Mouse (Mus musculus): ENCODE measurements around the gene Olfr705. TPM values are rescaled to one million over a fixed set of nuclear protein-coding genes. Genes with fewer than 3 reads are reported as not detected.
"Not testable (repeated sequence)": the region's sequence is repeated elsewhere in the genome, so short reads cannot be mapped to it uniquely, and the experiment has no call there.

Gene Olfr705
- not detected in 2 replicates for polyA plus RNA-seq (2016; fragmentation: Nextera tagmentation; extraction: Ambion mirVana)

- no peak within 1 kb of the TSS for H3K4me3 ChIP-seq
- DNase-seq (ENCODE audit: low spot score) = no peak
- no peak within 1 kb of the TSS for H3K27ac ChIP-seq
- H3K27me3 ChIP-seq (ENCODE audit: insufficient read depth, poor library complexity, severe bottlenecking) = no peaks in the 10 kb centered on the region
- H3K36me3 ChIP-seq = no peaks in the 10 kb centered on the region
- 75% methylated on average over 3 of the region's 3 CpGs for WGBS
- no peaks in the 10 kb centered on the region for H3K4me1 ChIP-seq
- no peaks in the 10 kb centered on the region for H3K9me3 ChIP-seq
Measured at GRCm38 (mm10) chr7:106876791-106877190, at the start of gene Olfr705. Gene Olfr705, minus strand, starts transcription at chr7:106876891.

GRCm38 (mm10) chr7:106920961-106921360 lies 44.3 kb upstream of the Olfr705 start:
- not testable (repeated sequence) for DNase-seq (ENCODE audit: low spot score); H3K36me3 ChIP-seq; H3K27ac ChIP-seq; H3K4me1 ChIP-seq; H3K9me3 ChIP-seq; H3K27me3 ChIP-seq (ENCODE audit: insufficient read depth, poor library complexity, severe bottlenecking); H3K4me3 ChIP-seq
- WGBS = 79% methylated on average over 7 of the region's 7 CpGs

- WGBS = 56% methylated on average over 2 of the region's 2 CpGs
- Histone ChIP-seq H3K27ac (no peak within 1 kb of the TSS), H3K4me1 (no peaks in the 10 kb centered on the region), H3K27me3 (ENCODE audit: insufficient read depth, poor library complexity, severe bottlenecking) (no peaks in the 10 kb centered on the region), H3K4me3 (no peak within 1 kb of the TSS), H3K9me3 (no peaks in the 10 kb centered on the region), H3K36me3 (no peaks in the 10 kb centered on the region)
- no peak for DNase-seq (ENCODE audit: low spot score)
Measured at GRCm38 (mm10) chr7:106907676-106908075, 31.0 kb upstream of the Olfr705 start, which contains the start of gene Olfr1532-ps1. Gene Olfr1532-ps1, plus strand, starts transcription at chr7:106908001.

- not testable (repeated sequence) for H3K27me3 ChIP-seq (ENCODE audit: insufficient read depth, poor library complexity, severe bottlenecking); H3K36me3 ChIP-seq; H3K4me1 ChIP-seq; H3K9me3 ChIP-seq; H3K4me3 ChIP-seq; H3K27ac ChIP-seq; DNase-seq (ENCODE audit: low spot score)
- 83% methylated on average over 3 of the region's 3 CpGs for WGBS
Measured at GRCm38 (mm10) chr7:106901141-106901540, 24.4 kb upstream of the Olfr705 start, which contains the start of gene Olfr707. Gene Olfr707, minus strand, starts transcription at chr7:106901241.

- Histone ChIP-seq H3K9me3 (0 out of 2 replicates have a peak, but pooled peaks cover 3% of the 10 kb centered on the region), H3K4me3 (no peak within 1 kb of the TSS), H3K36me3 (no peaks in the 10 kb centered on the region), H3K4me1 (no peaks in the 10 kb centered on the region), H3K27ac (no peak within 1 kb of the TSS), H3K27me3 (ENCODE audit: insufficient read depth, poor library complexity, severe bottlenecking) (no peaks in the 10 kb centered on the region)
- WGBS = 81% methylated on average over 2 of the region's 2 CpGs
- DNase-seq (ENCODE audit: low spot score) = no peak
Measured at GRCm38 (mm10) chr7:106888062-106888461, 11.4 kb upstream of the Olfr705 start, which contains the start of gene Olfr706. Gene Olfr706, minus strand, starts transcription at chr7:106888162.

GRCm38 (mm10) chr7:106862885-106863284 lies 13.8 kb downstream of the Olfr705 start, which contains the start of gene Olfr704:
Gene Olfr704, plus strand, starts transcription at chr7:106863185.
- Histone ChIP-seq H3K4me1 (no peaks in the 10 kb centered on the region), H3K4me3 (no peak within 1 kb of the TSS), H3K27me3 (ENCODE audit: insufficient read depth, poor library complexity, severe bottlenecking) (no peaks in the 10 kb centered on the region), H3K9me3 (no peaks in the 10 kb centered on the region), H3K27ac (no peak within 1 kb of the TSS), H3K36me3 (no peaks in the 10 kb centered on the region)
- DNase-seq (ENCODE audit: low spot score) = no peak

- no peaks in the 10 kb centered on the region for H3K4me1 ChIP-seq
- H3K27me3 ChIP-seq (ENCODE audit: insufficient read depth, poor library complexity, severe bottlenecking) = no peaks in the 10 kb centered on the region
- H3K36me3 ChIP-seq = no peaks in the 10 kb centered on the region
- H3K4me3 ChIP-seq = no peak within 1 kb of the TSS
- H3K9me3 ChIP-seq = no peaks in the 10 kb centered on the region
- DNase-seq (ENCODE audit: low spot score) = no peak
- no peak within 1 kb of the TSS for H3K27ac ChIP-seq
- 72% methylated on average over 2 of the region's 2 CpGs for WGBS
Measured at GRCm38 (mm10) chr7:106843060-106843459, 33.6 kb downstream of the Olfr705 start, which contains the start of gene Olfr703. Gene Olfr703, plus strand, starts transcription at chr7:106843360.

GRCm38 (mm10) chr7:106833793-106834192 lies 42.9 kb downstream of the Olfr705 start, which contains the start of gene Olfr702:
Gene Olfr702, minus strand, starts transcription at chr7:106833893.
- Histone ChIP-seq H3K4me3 (no peak within 1 kb of the TSS), H3K4me1 (no peaks in the 10 kb centered on the region), H3K27ac (no peak within 1 kb of the TSS), H3K36me3 (no peaks in the 10 kb centered on the region), H3K27me3 (ENCODE audit: insufficient read depth, poor library complexity, severe bottlenecking) (no peaks in the 10 kb centered on the region), H3K9me3 (no peaks in the 10 kb centered on the region)
- DNase-seq (ENCODE audit: low spot score) = no peak

Other genes starting within 250 kb of the Olfr705 start
- not detected in 2 replicates for gene Olfr693, start 196.3 kb downstream of the Olfr705 start, polyA plus RNA-seq (2016; fragmentation: Nextera tagmentation; extraction: Ambion mirVana)
- gene Olfr694, start 185.1 kb downstream of the Olfr705 start, polyA plus RNA-seq (2016; fragmentation: Nextera tagmentation; extraction: Ambion mirVana) = not detected in 2 replicates
- not detected in 2 replicates for gene Olfr695, start 160.5 kb downstream of the Olfr705 start, polyA plus RNA-seq (2016; fragmentation: Nextera tagmentation; extraction: Ambion mirVana)
- not detected in 2 replicates for gene Olfr697, start 134.4 kb downstream of the Olfr705 start, polyA plus RNA-seq (2016; fragmentation: Nextera tagmentation; extraction: Ambion mirVana)
- gene Olfr698, start 121.5 kb downstream of the Olfr705 start, polyA plus RNA-seq (2016; fragmentation: Nextera tagmentation; extraction: Ambion mirVana) = not detected in 2 replicates
- gene Olfr699, start 83.7 kb downstream of the Olfr705 start, polyA plus RNA-seq (2016; fragmentation: Nextera tagmentation; extraction: Ambion mirVana) = not detected in 2 replicates
- not detected in 2 replicates for gene Olfr700, start 68.1 kb downstream of the Olfr705 start, polyA plus RNA-seq (2016; fragmentation: Nextera tagmentation; extraction: Ambion mirVana)
- not detected in 2 replicates for gene Olfr701, start 62.8 kb downstream of the Olfr705 start, polyA plus RNA-seq (2016; fragmentation: Nextera tagmentation; extraction: Ambion mirVana)
- not detected in 2 replicates for gene Olfr702, start 43.0 kb downstream of the Olfr705 start, polyA plus RNA-seq (2016; fragmentation: Nextera tagmentation; extraction: Ambion mirVana)
- gene Olfr703, start 33.5 kb downstream of the Olfr705 start, polyA plus RNA-seq (2016; fragmentation: Nextera tagmentation; extraction: Ambion mirVana) = not detected in 2 replicates
- gene Olfr704, start 13.7 kb downstream of the Olfr705 start, polyA plus RNA-seq (2016; fragmentation: Nextera tagmentation; extraction: Ambion mirVana) = not detected in 2 replicates
- gene Olfr706, start 11.3 kb upstream of the Olfr705 start, polyA plus RNA-seq (2016; fragmentation: Nextera tagmentation; extraction: Ambion mirVana) = not detected in 2 replicates
- gene Olfr707, start 24.4 kb upstream of the Olfr705 start, polyA plus RNA-seq (2016; fragmentation: Nextera tagmentation; extraction: Ambion mirVana) = not detected in 2 replicates
- gene Olfr1532-ps1, start 31.1 kb upstream of the Olfr705 start, polyA plus RNA-seq (2016; fragmentation: Nextera tagmentation; extraction: Ambion mirVana) = not detected in 2 replicates
- gene Olfr709-ps1, start 55.3 kb upstream of the Olfr705 start, polyA plus RNA-seq (2016; fragmentation: Nextera tagmentation; extraction: Ambion mirVana) = not detected in 2 replicates
- not detected in 2 replicates for gene Olfr710, start 71.4 kb upstream of the Olfr705 start, polyA plus RNA-seq (2016; fragmentation: Nextera tagmentation; extraction: Ambion mirVana)
- not detected in 2 replicates for gene Olfr6, start 87.0 kb upstream of the Olfr705 start, polyA plus RNA-seq (2016; fragmentation: Nextera tagmentation; extraction: Ambion mirVana)
- not detected in 2 replicates for gene Olfr711, start 98.6 kb upstream of the Olfr705 start, polyA plus RNA-seq (2016; fragmentation: Nextera tagmentation; extraction: Ambion mirVana)
- not detected in 2 replicates for gene Olfr2, start 129.2 kb upstream of the Olfr705 start, polyA plus RNA-seq (2016; fragmentation: Nextera tagmentation; extraction: Ambion mirVana)
- not detected in 2 replicates for gene Olfr713, start 154.3 kb upstream of the Olfr705 start, polyA plus RNA-seq (2016; fragmentation: Nextera tagmentation; extraction: Ambion mirVana)
- not detected in 2 replicates for gene Olfr714, start 194.1 kb upstream of the Olfr705 start, polyA plus RNA-seq (2016; fragmentation: Nextera tagmentation; extraction: Ambion mirVana)
- gene Olfr17, start 216.3 kb upstream of the Olfr705 start, polyA plus RNA-seq (2016; fragmentation: Nextera tagmentation; extraction: Ambion mirVana) = not detected in 2 replicates
- gene Olfr715b, start 233.5 kb upstream of the Olfr705 start, polyA plus RNA-seq (2016; fragmentation: Nextera tagmentation; extraction: Ambion mirVana) = not detected in 2 replicates